Mouse (Mus musculus) intestine, postnatal 0 days (tissue): ENCODE results near the gene Myoc. TPM values are rescaled to one million over a fixed set of nuclear protein-coding genes. Genes with fewer than 3 reads are reported as not detected.
A peak's percentile ranks its signal among the peaks of the same experiment; 100 is the strongest.

ENCODE experiments used
- ATAC-seq: fragments of 200-750 bp; cut with Nextera tagmentation; 2 replicates; pipeline ENCODE4 v1.8.0; 2017; ENCODE audit warnings: mild to moderate bottlenecking, moderate TSS enrichment, moderate library complexity
- H3K27ac ChIP-seq: fragments of 300-500 bp; sonication (generic); 2 replicates; pipeline ENCODE4 v1.5.1; 2014; ENCODE audit warnings: mild to moderate bottlenecking, low read depth, low read length, moderate library complexity
- H3K27me3 ChIP-seq: fragments of 300-500 bp; sonication (generic); replicated peaks from 2 replicates; pipeline ENCODE4 v1.6.1; 2014; ENCODE audit warnings: low read length, mixed read lengths; ENCODE audit not compliant: control insufficient read depth, insufficient read depth
- H3K36me3 ChIP-seq: fragments of 300-500 bp; sonication (generic); 2 replicates; pipeline ENCODE4 v1.6.1; 2014; ENCODE audit warnings: mild to moderate bottlenecking, moderate library complexity; ENCODE audit not compliant: control insufficient read depth, insufficient read depth
- H3K4me1 ChIP-seq: fragments of 300-500 bp; sonication (generic); replicated peaks from 2 replicates; pipeline ENCODE4 v1.6.1; 2014; ENCODE audit warnings: antibody characterized with exemption, low read length, mixed read lengths; ENCODE audit not compliant: control insufficient read depth, insufficient read depth
- H3K4me2 ChIP-seq: fragments of 300-500 bp; sonication (generic); replicated peaks from 2 replicates; pipeline ENCODE4 v1.6.1; 2014; ENCODE audit warnings: low read depth, mild to moderate bottlenecking, moderate library complexity
- H3K4me3 ChIP-seq: fragments of 300-500 bp; sonication (generic); 2 replicates; pipeline ENCODE4 v1.5.1; 2014; ENCODE audit warnings: low read depth, low read length
- H3K9ac ChIP-seq: fragments of 300-500 bp; sonication (generic); 2 replicates; pipeline ENCODE4 v1.6.1; 2014; ENCODE audit warnings: mild to moderate bottlenecking, low read depth, low read length
- H3K9me3 ChIP-seq: fragments of 300-500 bp; sonication (generic); 2 replicates; pipeline ENCODE4 v1.6.1; 2016; ENCODE audit warnings: mixed run types; ENCODE audit not compliant: control insufficient read depth
- CTCF ChIP-seq: sonication (generic); IDR thresholded peaks from 2 replicates; pipeline ENCODE4 v1.5.1; 2016; ENCODE audit warnings: low read depth, mild to moderate bottlenecking, control low read depth, antibody characterized with exemption, moderate library complexity
- WGBS: fragments of 180-500 bp; shearing (Covaris S2); extraction: QIAGEN DNeasy Blood & Tissue Kit; methylation state at CpG from one replicate; pipeline ENCODE4 v1.1.7; 2014; 5-methylcytosine and 5-hydroxymethylcytosine counted together
- polyA plus RNA-seq: library from polyadenylated mRNA; unstranded; fragments of >200 nt; fragmentation: Nextera tagmentation; extraction: Ambion mirVana; gene quantifications from 2 replicates; pipeline ENCODE4 v1.2.1, GENCODE M21; 2015

The Myoc gene
- polyA plus RNA-seq, 1 experiment from 2014 or later, result 0.10 TPM

GRCm38 (mm10) chr1:162646083-162646686, 7.2 kb downstream of the Myoc start:
- Histone ChIP-seq H3K9ac (no peak overlapping the region), H3K9me3 (no peaks in the 10 kb centered on the region), H3K4me3 (no peak overlapping the region), H3K4me1 (no peaks in the 10 kb centered on the region), H3K27ac (no peak overlapping the region), H3K27me3 (no peaks in the 10 kb centered on the region), H3K36me3 (no peaks in the 10 kb centered on the region), H3K4me2 (no peak overlapping the region)
- no peak for ATAC-seq
- WGBS, result 82% methylated on average over 10 of the region's 10 CpGs
- TF ChIP-seq CTCF, result peak; percentile 38

- Histone ChIP-seq H3K9me3 (no peaks in the 10 kb centered on the region), H3K27me3 (no peaks in the 10 kb centered on the region), H3K27ac (no peak overlapping the region), H3K4me1 (no peaks in the 10 kb centered on the region), H3K4me3 (no peak overlapping the region), H3K4me2 (no peak overlapping the region), H3K9ac (no peak overlapping the region), H3K36me3 (no peaks in the 10 kb centered on the region)
- no peak for ATAC-seq
- 90% methylated on average over 14 of the region's 14 CpGs for WGBS
- TF ChIP-seq CTCF, result no peak
These were observed 9.5 kb downstream of the Myoc start for GRCm38 (mm10) chr1:162648416-162648815.

GRCm38 (mm10) chr1:162658119-162658518, 19.2 kb downstream of the Myoc start, which contains the start of gene Myocos:
Gene Myocos, minus strand, starts transcription at chr1:162658219.
- Histone ChIP-seq H3K9me3 (no peaks in the 10 kb centered on the region), H3K4me1 (no peaks in the 10 kb centered on the region), H3K4me2 (no peak within 1 kb of the TSS), H3K27me3 (no peaks in the 10 kb centered on the region), H3K9ac (no peak within 1 kb of the TSS), H3K4me3 (no peak within 1 kb of the TSS), H3K27ac (no peak within 1 kb of the TSS), H3K36me3 (no peaks in the 10 kb centered on the region)
- no peak for TF ChIP-seq CTCF
- no peak for ATAC-seq
- 88% methylated on average over 7 of the region's 7 CpGs for WGBS

- H3K4me2 ChIP-seq, result no peak overlapping the region
- H3K4me3 ChIP-seq, result no peak overlapping the region
- no peak overlapping the region for H3K27ac ChIP-seq
- H3K9me3 ChIP-seq, result no peaks in the 10 kb centered on the region
- H3K27me3 ChIP-seq, result no peaks in the 10 kb centered on the region
- H3K36me3 ChIP-seq, result no peaks in the 10 kb centered on the region
- 60% methylated on average over 11 of the region's 11 CpGs for WGBS
- TF ChIP-seq CTCF, result no peak
- no peaks in the 10 kb centered on the region for H3K4me1 ChIP-seq
- H3K9ac ChIP-seq, result no peak overlapping the region
- ATAC-seq, result no peak
These were observed 21.4 kb downstream of the Myoc start for GRCm38 (mm10) chr1:162660276-162660860.

- Histone ChIP-seq H3K4me2 (peak overlapping the region; percentile 63; the same call in 1 of the 2 replicates), H3K4me3 (no peak overlapping the region), H3K4me1 (no peaks in the 10 kb centered on the region), H3K9ac (no peak overlapping the region), H3K27ac (no peak overlapping the region), H3K27me3 (no peaks in the 10 kb centered on the region), H3K9me3 (no peaks in the 10 kb centered on the region), H3K36me3 (no peaks in the 10 kb centered on the region)
- peak; percentile 89 for ATAC-seq
- peak; percentile 93 for TF ChIP-seq CTCF
- WGBS, result 14% methylated on average over 10 of the region's 10 CpGs
These were observed 26.0 kb downstream of the Myoc start for GRCm38 (mm10) chr1:162664826-162665475.

GRCm38 (mm10) chr1:162665486-162666174, 26.7 kb downstream of the Myoc start:
- peak; percentile 66 for ATAC-seq
- 3% methylated on average over 11 of the region's 11 CpGs for WGBS
- Histone ChIP-seq H3K36me3 (no peaks in the 10 kb centered on the region), H3K4me3 (peak overlapping the region; percentile 12; the same call in 1 of the 2 replicates), H3K27ac (no peak overlapping the region), H3K9me3 (no peaks in the 10 kb centered on the region), H3K27me3 (no peaks in the 10 kb centered on the region), H3K4me2 (peak overlapping the region; percentile 63), H3K4me1 (no peaks in the 10 kb centered on the region), H3K9ac (no peak overlapping the region)
- TF ChIP-seq CTCF, result no peak
